Mouse (Mus musculus) intestine, postnatal 0 days (tissue): ENCODE measurements around the gene Piwil4. TPM values are rescaled to one million over a fixed set of nuclear protein-coding genes. Genes with fewer than 3 reads are reported as not detected.
"Not testable (repeated sequence)": the region's sequence is repeated elsewhere in the genome, so short reads cannot be mapped to it uniquely, and the experiment has no call there.

Experiments used
- ATAC-seq: fragments of 200-750 bp; cut with Nextera tagmentation; 2 replicates; pipeline ENCODE4 v1.8.0; 2017; ENCODE audit warnings: mild to moderate bottlenecking, moderate TSS enrichment, moderate library complexity
- H3K27ac ChIP-seq: fragments of 300-500 bp; sonication (generic); 2 replicates; pipeline ENCODE4 v1.5.1; 2014; ENCODE audit warnings: mild to moderate bottlenecking, low read depth, low read length, moderate library complexity
- H3K27me3 ChIP-seq: fragments of 300-500 bp; sonication (generic); replicated peaks from 2 replicates; pipeline ENCODE4 v1.6.1; 2014; ENCODE audit warnings: low read length, mixed read lengths; ENCODE audit not compliant: control insufficient read depth, insufficient read depth
- H3K36me3 ChIP-seq: fragments of 300-500 bp; sonication (generic); 2 replicates; pipeline ENCODE4 v1.6.1; 2014; ENCODE audit warnings: mild to moderate bottlenecking, moderate library complexity; ENCODE audit not compliant: control insufficient read depth, insufficient read depth
- H3K4me1 ChIP-seq: fragments of 300-500 bp; sonication (generic); replicated peaks from 2 replicates; pipeline ENCODE4 v1.6.1; 2014; ENCODE audit warnings: antibody characterized with exemption, low read length, mixed read lengths; ENCODE audit not compliant: control insufficient read depth, insufficient read depth
- H3K4me2 ChIP-seq: fragments of 300-500 bp; sonication (generic); replicated peaks from 2 replicates; pipeline ENCODE4 v1.6.1; 2014; ENCODE audit warnings: low read depth, mild to moderate bottlenecking, moderate library complexity
- H3K4me3 ChIP-seq: fragments of 300-500 bp; sonication (generic); 2 replicates; pipeline ENCODE4 v1.5.1; 2014; ENCODE audit warnings: low read depth, low read length
- H3K9ac ChIP-seq: fragments of 300-500 bp; sonication (generic); 2 replicates; pipeline ENCODE4 v1.6.1; 2014; ENCODE audit warnings: mild to moderate bottlenecking, low read depth, low read length
- H3K9me3 ChIP-seq: fragments of 300-500 bp; sonication (generic); 2 replicates; pipeline ENCODE4 v1.6.1; 2016; ENCODE audit warnings: mixed run types; ENCODE audit not compliant: control insufficient read depth
- CTCF ChIP-seq: sonication (generic); IDR thresholded peaks from 2 replicates; pipeline ENCODE4 v1.5.1; 2016; ENCODE audit warnings: low read depth, mild to moderate bottlenecking, control low read depth, antibody characterized with exemption, moderate library complexity
- WGBS: fragments of 180-500 bp; shearing (Covaris S2); extraction: QIAGEN DNeasy Blood & Tissue Kit; methylation state at CpG from one replicate; pipeline ENCODE4 v1.1.7; 2014; 5-methylcytosine and 5-hydroxymethylcytosine counted together
- polyA plus RNA-seq: library from polyadenylated mRNA; unstranded; fragments of >200 nt; fragmentation: Nextera tagmentation; extraction: Ambion mirVana; gene quantifications from 2 replicates; pipeline ENCODE4 v1.2.1, GENCODE M21; 2015

The Piwil4 gene
- polyA plus RNA-seq, 1 experiment from 2014 or later, result 0.17 TPM

- H3K27me3 ChIP-seq, result no peaks in the 10 kb centered on the region
- no peak overlapping the region for H3K27ac ChIP-seq
- ATAC-seq, result no peak
- H3K9ac ChIP-seq, result no peak overlapping the region
- no peak for TF ChIP-seq CTCF
- H3K4me1 ChIP-seq, result no peaks in the 10 kb centered on the region
- no peaks in the 10 kb centered on the region for H3K36me3 ChIP-seq
- H3K4me2 ChIP-seq, result no peak overlapping the region
- no peaks in the 10 kb centered on the region for H3K9me3 ChIP-seq
- H3K4me3 ChIP-seq, result no peak overlapping the region
Measured at GRCm38 (mm10) chr9:14682741-14683140, 57.8 kb downstream of the Piwil4 start.

GRCm38 (mm10) chr9:14680584-14680983 lies 59.9 kb downstream of the Piwil4 start:
- no peaks in the 10 kb centered on the region for H3K9me3 ChIP-seq
- ATAC-seq, result no peak
- no peaks in the 10 kb centered on the region for H3K4me1 ChIP-seq
- TF ChIP-seq CTCF, result no peak
- whole genome bisulfite sequencing, result 59% methylated on average over 2 of the region's 2 CpGs
- H3K4me2 ChIP-seq, result no peak overlapping the region
- H3K27ac ChIP-seq, result no peak overlapping the region
- H3K27me3 ChIP-seq, result no peaks in the 10 kb centered on the region
- H3K36me3 ChIP-seq, result no peaks in the 10 kb centered on the region
- no peak overlapping the region for H3K9ac ChIP-seq
- H3K4me3 ChIP-seq, result no peak overlapping the region

GRCm38 (mm10) chr9:14675707-14676691 lies 64.5 kb downstream of the Piwil4 start:
- no peak overlapping the region for H3K4me2 ChIP-seq
- H3K4me3 ChIP-seq, result no peak overlapping the region
- no peak for TF ChIP-seq CTCF
- 36% methylated on average over 9 of the region's 9 CpGs for WGBS
- peak; percentile 70 for ATAC-seq
- no peaks in the 10 kb centered on the region for H3K27me3 ChIP-seq
- no peak overlapping the region for H3K27ac ChIP-seq
- no peaks in the 10 kb centered on the region for H3K36me3 ChIP-seq
- no peaks in the 10 kb centered on the region for H3K9me3 ChIP-seq
- no peak overlapping the region for H3K9ac ChIP-seq
- no peaks in the 10 kb centered on the region for H3K4me1 ChIP-seq

- WGBS, result 93% methylated on average over 8 of the region's 8 CpGs
- Histone ChIP-seq H3K9ac (no peak overlapping the region), H3K4me1 (no peaks in the 10 kb centered on the region), H3K27me3 (no peaks in the 10 kb centered on the region), H3K9me3 (no peaks in the 10 kb centered on the region), H3K36me3 (no peaks in the 10 kb centered on the region), H3K4me3 (no peak overlapping the region), H3K4me2 (no peak overlapping the region), H3K27ac (no peak overlapping the region)
- TF ChIP-seq CTCF, result no peak
- ATAC-seq, result no peak
Measured at GRCm38 (mm10) chr9:14674506-14674905, 66.0 kb downstream of the Piwil4 start.

- H3K9me3 ChIP-seq, result no peaks in the 10 kb centered on the region
- ATAC-seq, result no peak
- H3K27me3 ChIP-seq, result no peaks in the 10 kb centered on the region
- no peaks in the 10 kb centered on the region for H3K36me3 ChIP-seq
- WGBS, result 94% methylated on average over 4 of the region's 4 CpGs
- no peak overlapping the region for H3K4me2 ChIP-seq
- TF ChIP-seq CTCF, result no peak
- no peak overlapping the region for H3K4me3 ChIP-seq
- no peak overlapping the region for H3K27ac ChIP-seq
- H3K9ac ChIP-seq, result no peak overlapping the region
- H3K4me1 ChIP-seq, result no peaks in the 10 kb centered on the region
Measured at GRCm38 (mm10) chr9:14673109-14673508, 67.4 kb downstream of the Piwil4 start.

- H3K4me1 ChIP-seq, H3K9me3 ChIP-seq, ATAC-seq, H3K27me3 ChIP-seq, H3K36me3 ChIP-seq, H3K4me2 ChIP-seq, H3K27ac ChIP-seq, H3K9ac ChIP-seq, H3K4me3 ChIP-seq: not testable (repeated sequence)
- 44% methylated on average over 5 of the region's 5 CpGs for WGBS
Measured at GRCm38 (mm10) chr9:14671965-14672364, 68.6 kb downstream of the Piwil4 start.
